Mouse (Mus musculus): ENCODE measurements around the gene Abcc6. TPM values are rescaled to one million over a fixed set of nuclear protein-coding genes. Genes with fewer than 3 reads are reported as not detected.

The Abcc6 gene
- total RNA-seq, 2 experiments from 2014 or later: not detected

- intact Hi-C loops (cut with DNase I): no loop called here
- DNase-seq: no peak
Observed at GRCm38 (mm10) chr7:46029299-46030144, 580 bp downstream of the Abcc6 start.

GRCm38 (mm10) chr7:46028681-46029080, 1.4 kb downstream of the Abcc6 start:
- DNase-seq: no peak
- intact Hi-C loops (cut with DNase I): no loop called here

- intact Hi-C loops (cut with DNase I): no loop called here
- DNase-seq: no peak
Observed at GRCm38 (mm10) chr7:46025436-46025835, 4.7 kb downstream of the Abcc6 start.

- intact Hi-C loops (cut with DNase I): no loop called here
- no peak for DNase-seq
Observed at GRCm38 (mm10) chr7:46021951-46022350, 8.2 kb downstream of the Abcc6 start.

- intact Hi-C loops (cut with DNase I): no loop called here
- peak; percentile 23 to 31 for DNase-seq
Observed at GRCm38 (mm10) chr7:46019594-46019993, 10.5 kb downstream of the Abcc6 start.

GRCm38 (mm10) chr7:46013266-46014010, 16.7 kb downstream of the Abcc6 start:
- DNase-seq: peak; percentile 43 to 62
- intact Hi-C loops (cut with DNase I): no loop called here

GRCm38 (mm10) chr7:46012121-46012520, 18.0 kb downstream of the Abcc6 start:
- intact Hi-C loops (cut with DNase I): no loop called here
- DNase-seq: no peak

GRCm38 (mm10) chr7:46009578-46009977, 20.5 kb downstream of the Abcc6 start:
- DNase-seq: peak; percentile 77 to 85
- intact Hi-C loops (cut with DNase I): loop anchor here (1.0 kb wide), 3 partner anchors 66 to 270 kb away; no protein-coding TSS in a partner anchor

- no peak for DNase-seq
- intact Hi-C loops (cut with DNase I): no loop called here
Observed at GRCm38 (mm10) chr7:46002748-46003147, 27.4 kb downstream of the Abcc6 start.

GRCm38 (mm10) chr7:46000577-46000976, 29.5 kb downstream of the Abcc6 start:
- no peak for DNase-seq
- intact Hi-C loops (cut with DNase I): no loop called here

GRCm38 (mm10) chr7:45992470-45992869, 37.6 kb downstream of the Abcc6 start:
- intact Hi-C loops (cut with DNase I): no loop called here
- DNase-seq: no peak

- DNase-seq: no peak
- intact Hi-C loops (cut with DNase I): no loop called here
Observed at GRCm38 (mm10) chr7:45988344-45988743, 41.8 kb downstream of the Abcc6 start.

GRCm38 (mm10) chr7:45986893-45987292, 43.2 kb downstream of the Abcc6 start:
- intact Hi-C loops (cut with DNase I): no loop called here
- no peak for DNase-seq

GRCm38 (mm10) chr7:45981612-45982011, 48.5 kb downstream of the Abcc6 start:
- no peak for DNase-seq
- intact Hi-C loops (cut with DNase I): no loop called here

GRCm38 (mm10) chr7:45974512-45974911, 55.6 kb downstream of the Abcc6 start:
- intact Hi-C loops (cut with DNase I): no loop called here
- DNase-seq: peak in 1 of 2 experiments; percentile 4

- no peak for DNase-seq
- intact Hi-C loops (cut with DNase I): no loop called here
Observed at GRCm38 (mm10) chr7:45974103-45974502, 56.0 kb downstream of the Abcc6 start.

- DNase-seq: no peak
Observed at GRCm38 (mm10) chr7:45973271-45973687, 56.8 kb downstream of the Abcc6 start.

GRCm38 (mm10) chr7:45971831-45972723, 58.0 kb downstream of the Abcc6 start:
- no peak for DNase-seq
- intact Hi-C loops (cut with DNase I): no loop called here

More at GRCm38 (mm10) chr7:45973271-45973687, 56.8 kb downstream of the Abcc6 start:
- intact Hi-C loops (cut with DNase I): no loop called here

- intact Hi-C loops (cut with DNase I): no loop called here
- no peak for DNase-seq
Observed at GRCm38 (mm10) chr7:45956611-45957010, 73.5 kb downstream of the Abcc6 start.

GRCm38 (mm10) chr7:45949061-45949460, 81.0 kb downstream of the Abcc6 start:
- no peak for DNase-seq
- intact Hi-C loops (cut with DNase I): no loop called here

GRCm38 (mm10) chr7:45943280-45943679, 86.8 kb downstream of the Abcc6 start:
- peak in 1 of 2 experiments; percentile 27 for DNase-seq
- intact Hi-C loops (cut with DNase I): loop anchor here (1.0 kb wide), 1 partner anchor 66 kb away; no protein-coding TSS in a partner anchor
